Mouse (Mus musculus): ENCODE results near the gene Vti1a.

DNA sequence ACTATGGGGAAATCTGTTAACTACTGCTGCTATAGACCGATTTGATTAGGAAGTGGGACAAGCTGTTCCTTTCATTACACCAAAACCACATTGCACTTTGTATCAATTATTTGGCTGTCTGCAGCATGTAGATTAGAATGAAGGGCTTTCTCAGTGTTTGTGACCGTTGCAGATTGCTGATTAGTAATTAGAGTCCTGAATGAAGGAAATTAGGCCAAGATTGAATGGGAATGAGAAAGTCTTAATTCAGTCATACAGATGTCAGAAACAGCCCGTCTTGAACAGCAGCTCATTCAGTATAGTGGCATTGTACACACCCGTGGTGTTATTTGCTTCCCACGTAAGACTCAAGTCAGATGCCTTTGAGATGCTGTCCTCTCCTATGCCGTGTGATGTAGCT lies 60.2 kb downstream of the Vti1a start:
- TF ChIP-seq POLR2A (IDR thresholded peaks at IDR 0.05; ENCODE audit: low read depth, low read length): no peak
- no peak for TF ChIP-seq CTCF (IDR thresholded peaks at IDR 0.05; ENCODE audit: borderline replicate concordance, insufficient read depth, low read length)
